Mouse (Mus musculus): ENCODE measurements around the gene Ttc7b. TPM values are rescaled to one million over a fixed set of nuclear protein-coding genes. Genes with fewer than 3 reads are reported as not detected.

Ttc7b gene
- polyA plus RNA-seq, 1 experiment from 2014 or later: 7.3 TPM

DNA sequence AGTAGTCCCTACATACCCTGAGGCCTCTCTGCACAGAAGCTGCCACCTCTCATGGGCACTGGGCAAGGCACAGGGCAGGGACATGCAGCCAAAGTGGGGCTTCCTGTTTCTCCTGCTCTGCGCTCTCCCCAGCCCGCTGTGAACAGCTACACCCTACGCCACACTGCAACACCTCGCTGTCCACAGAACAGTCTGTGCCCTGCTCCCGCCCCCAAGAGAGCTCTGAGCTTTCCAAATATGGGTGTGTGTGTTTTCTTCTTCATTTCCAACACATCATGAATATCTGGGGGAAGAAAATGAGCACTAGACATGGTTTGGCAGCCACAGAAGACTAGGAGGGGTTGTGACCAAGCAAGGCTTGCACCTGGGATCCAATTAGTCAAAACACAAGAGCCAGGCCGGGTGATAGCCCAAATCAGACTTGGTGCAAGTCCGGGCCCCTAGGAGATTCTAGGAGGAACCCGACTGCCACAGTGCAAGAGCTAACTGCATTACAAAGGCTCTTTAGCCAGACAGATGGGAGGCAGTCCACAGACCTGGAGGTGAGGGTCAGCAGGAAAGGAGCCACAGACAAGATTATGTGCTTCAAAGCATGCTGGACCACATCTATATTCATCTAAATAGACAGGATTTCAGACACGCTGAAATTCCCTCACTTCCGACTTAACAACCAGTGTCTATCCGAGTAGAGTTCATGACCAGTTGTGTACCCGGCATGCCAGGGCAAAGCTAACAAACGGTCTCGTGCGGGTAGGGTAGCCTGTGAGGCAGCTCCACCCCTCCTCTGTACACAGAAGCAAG, 39.8 kb downstream of the Ttc7b start:
- Histone ChIP-seq H3K9ac (no peak overlapping the region), H3K36me3 (0 out of 2 replicates have a peak, but pooled peaks cover 13% of the 10 kb centered on the region), H3K4me3 (no peak overlapping the region), H3K9me3 (no peaks in the 10 kb centered on the region), H3K4me1 (replicated peaks) (peaks cover 12% of the 10 kb centered on the region; the same call in 1 of the 2 replicates), H3K4me2 (no peak overlapping the region), H3K27ac (no peak overlapping the region; the same call in 1 of the 2 replicates), H3K27me3 (no peaks in the 10 kb centered on the region)
- WGBS: 91% methylated on average over 15 of the region's 15 CpGs
- ATAC-seq (ENCODE audit: low FRiP score): no peak

DNA sequence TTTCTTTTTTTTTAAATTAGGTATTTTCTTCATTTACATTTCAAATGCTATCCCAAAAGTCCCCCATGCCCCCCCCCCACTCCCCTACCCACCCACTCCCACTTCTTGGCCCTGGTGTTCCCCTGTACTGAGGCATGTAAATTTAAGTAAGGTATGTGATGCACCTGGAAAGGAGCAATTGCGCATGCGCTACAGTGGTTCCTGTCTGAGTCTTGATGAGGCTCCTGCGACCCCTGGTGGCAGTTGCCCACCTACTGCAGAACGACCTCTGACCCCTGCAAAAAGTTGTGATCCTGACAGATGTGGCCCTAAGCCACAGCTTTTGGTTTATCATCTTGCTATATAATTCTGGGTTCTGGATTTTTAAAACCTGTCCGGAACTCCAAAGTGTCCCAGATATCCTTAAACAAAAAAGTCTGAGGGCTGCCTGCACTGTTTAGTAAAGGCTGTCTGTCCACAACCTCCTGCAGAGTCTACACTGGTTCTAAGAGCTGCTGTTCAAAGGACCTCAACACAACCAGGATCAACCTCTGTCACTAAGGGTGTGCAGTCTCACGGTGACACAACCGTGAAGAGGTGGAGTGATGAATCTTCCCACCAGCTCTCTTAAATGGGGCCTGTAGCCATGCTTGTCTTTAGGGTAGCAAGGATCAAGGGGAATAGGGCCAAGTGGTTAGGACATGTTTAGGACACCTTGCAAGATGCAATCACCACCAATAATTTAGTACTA, 40.6 kb downstream of the Ttc7b start:
- H3K9me3 ChIP-seq: no peaks in the 10 kb centered on the region
- no peaks in the 10 kb centered on the region for H3K27me3 ChIP-seq
- 0 out of 2 replicates have a peak, but pooled peaks cover 7% of the 10 kb centered on the region for H3K36me3 ChIP-seq
- ATAC-seq (ENCODE audit: low FRiP score): peak; percentile 68
- peaks cover 12% of the 10 kb centered on the region; the same call in 1 of the 2 replicates for H3K4me1 ChIP-seq (replicated peaks)
- H3K9ac ChIP-seq: no peak overlapping the region
- WGBS: 33% methylated on average over 7 of the region's 7 CpGs
- no peak overlapping the region for H3K27ac ChIP-seq
- no peak overlapping the region for H3K4me2 ChIP-seq
- H3K4me3 ChIP-seq: no peak overlapping the region

DNA sequence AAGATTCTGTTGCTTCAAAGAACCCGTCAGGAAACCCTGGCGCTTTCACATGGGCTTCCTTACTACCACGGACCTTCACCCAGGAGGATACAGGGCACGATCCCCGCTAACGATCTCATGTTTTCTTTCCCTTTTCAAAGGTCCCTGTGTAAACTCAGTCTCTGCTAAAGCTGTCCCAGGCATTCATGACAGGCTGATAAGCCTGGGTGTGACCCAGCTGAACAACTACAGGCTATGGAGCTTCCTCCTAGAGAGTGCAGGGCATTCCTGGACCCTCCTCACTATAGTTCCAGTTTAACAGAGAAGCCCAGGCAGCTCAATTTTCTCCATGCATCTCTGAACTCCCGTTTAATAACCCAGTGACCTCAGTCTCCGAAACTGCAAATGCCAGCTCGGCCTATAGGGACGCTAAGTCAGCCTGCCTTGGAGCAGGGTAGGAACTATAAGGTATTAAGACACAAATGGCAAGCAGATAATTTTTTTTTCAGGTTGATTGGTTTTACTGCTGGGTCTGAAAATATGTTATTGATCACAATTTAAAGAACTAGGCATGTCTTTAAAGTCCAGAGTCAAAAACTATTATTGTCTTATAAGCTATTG, 41.3 kb downstream of the Ttc7b start:
- no peak overlapping the region for H3K4me3 ChIP-seq
- WGBS: 82% methylated on average over 10 of the region's 10 CpGs
- no peak for ATAC-seq (ENCODE audit: low FRiP score)

DNA sequence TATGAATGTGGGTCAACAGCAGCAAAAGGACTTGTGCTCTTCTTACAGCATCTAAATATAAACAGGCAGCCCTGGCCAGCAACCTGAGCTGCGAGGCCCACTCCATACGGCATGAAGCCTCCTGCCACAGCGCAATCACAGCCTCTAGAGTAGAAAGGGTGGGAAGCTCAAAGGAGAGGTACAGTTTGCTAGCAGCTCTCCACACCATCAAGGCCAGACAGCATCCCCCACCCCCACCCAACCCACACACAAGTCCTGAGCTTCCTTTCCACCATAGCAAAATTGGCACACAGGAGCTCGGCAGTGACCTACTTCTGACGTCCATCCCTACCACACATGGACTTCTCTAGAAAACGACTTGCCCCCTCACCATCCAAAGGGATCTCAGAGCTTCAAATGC, 42.0 kb downstream of the Ttc7b start:
- no peak overlapping the region for H3K9ac ChIP-seq
- no peak overlapping the region for H3K4me2 ChIP-seq
- H3K4me1 ChIP-seq (replicated peaks): peaks cover 12% of the 10 kb centered on the region; the same call in 1 of the 2 replicates
- 0 out of 2 replicates have a peak, but pooled peaks cover 7% of the 10 kb centered on the region for H3K36me3 ChIP-seq
- ATAC-seq (ENCODE audit: low FRiP score): no peak
- no peak overlapping the region for H3K27ac ChIP-seq
- WGBS: 92% methylated on average over 6 of the region's 6 CpGs
- no peaks in the 10 kb centered on the region for H3K27me3 ChIP-seq
- H3K4me3 ChIP-seq: no peak overlapping the region
- no peaks in the 10 kb centered on the region for H3K9me3 ChIP-seq

More for the DNA sequence above, 41.3 kb downstream of the Ttc7b start:
- H3K4me2 ChIP-seq: no peak overlapping the region
- no peak overlapping the region for H3K27ac ChIP-seq
- H3K36me3 ChIP-seq: 0 out of 2 replicates have a peak, but pooled peaks cover 7% of the 10 kb centered on the region
- H3K9me3 ChIP-seq: no peaks in the 10 kb centered on the region
- peaks cover 12% of the 10 kb centered on the region; the same call in 1 of the 2 replicates for H3K4me1 ChIP-seq (replicated peaks)
- no peaks in the 10 kb centered on the region for H3K27me3 ChIP-seq
- H3K9ac ChIP-seq: no peak overlapping the region

DNA sequence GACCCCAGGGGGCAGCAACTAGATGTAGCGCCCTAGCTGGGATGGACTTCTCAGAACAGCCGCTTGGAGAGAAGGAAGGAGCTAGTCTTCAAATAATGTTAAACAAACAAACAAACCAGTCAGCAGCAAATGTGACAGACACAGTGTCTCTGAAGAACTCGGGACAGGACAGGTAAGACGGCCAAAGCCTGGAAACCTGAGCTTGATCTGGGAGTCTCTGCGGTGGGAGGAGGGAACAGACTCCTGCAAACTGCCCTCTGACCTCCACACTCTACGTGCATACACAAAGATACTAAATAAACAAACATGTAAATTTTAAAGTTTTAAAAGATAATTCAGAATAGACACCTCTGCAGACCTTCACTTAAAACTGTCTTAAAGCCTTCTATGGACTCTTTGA, 42.5 kb downstream of the Ttc7b start:
- Histone ChIP-seq H3K9me3 (no peaks in the 10 kb centered on the region), H3K9ac (no peak overlapping the region), H3K27ac (no peak overlapping the region), H3K36me3 (0 out of 2 replicates have a peak, but pooled peaks cover 7% of the 10 kb centered on the region), H3K4me3 (no peak overlapping the region), H3K4me2 (no peak overlapping the region), H3K27me3 (no peaks in the 10 kb centered on the region), H3K4me1 (replicated peaks) (peaks cover 12% of the 10 kb centered on the region; the same call in 1 of the 2 replicates)
- ATAC-seq (ENCODE audit: low FRiP score): no peak
- WGBS: 90% methylated on average over 6 of the region's 6 CpGs

DNA sequence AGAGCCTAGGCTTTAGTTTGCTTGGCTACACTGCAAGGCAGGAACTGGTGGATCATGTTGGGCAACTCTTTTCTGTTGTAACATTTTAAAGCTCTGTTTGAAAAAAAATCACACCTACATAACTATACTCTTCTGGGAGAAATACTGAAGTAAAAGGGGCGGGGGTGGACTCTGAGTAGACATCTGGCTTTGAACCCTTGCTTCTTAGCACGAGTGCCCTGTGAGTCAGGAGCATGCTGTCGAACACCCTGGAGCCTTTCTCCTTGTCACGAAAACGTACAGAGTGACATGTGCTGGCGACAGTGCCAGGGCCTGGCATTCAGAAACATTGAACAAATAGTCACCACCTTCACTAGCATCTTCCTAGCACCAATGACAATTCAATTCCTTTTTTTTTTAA, 43.2 kb downstream of the Ttc7b start:
- Histone ChIP-seq H3K27ac (no peak overlapping the region), H3K27me3 (no peaks in the 10 kb centered on the region), H3K4me1 (replicated peaks) (peaks cover 11% of the 10 kb centered on the region; the same call in 1 of the 2 replicates), H3K4me3 (no peak overlapping the region), H3K9me3 (no peaks in the 10 kb centered on the region), H3K4me2 (no peak overlapping the region), H3K36me3 (0 out of 2 replicates have a peak, but pooled peaks cover 7% of the 10 kb centered on the region), H3K9ac (no peak overlapping the region)
- ATAC-seq (ENCODE audit: low FRiP score): no peak
- 88% methylated on average over 6 of the region's 6 CpGs for WGBS

DNA sequence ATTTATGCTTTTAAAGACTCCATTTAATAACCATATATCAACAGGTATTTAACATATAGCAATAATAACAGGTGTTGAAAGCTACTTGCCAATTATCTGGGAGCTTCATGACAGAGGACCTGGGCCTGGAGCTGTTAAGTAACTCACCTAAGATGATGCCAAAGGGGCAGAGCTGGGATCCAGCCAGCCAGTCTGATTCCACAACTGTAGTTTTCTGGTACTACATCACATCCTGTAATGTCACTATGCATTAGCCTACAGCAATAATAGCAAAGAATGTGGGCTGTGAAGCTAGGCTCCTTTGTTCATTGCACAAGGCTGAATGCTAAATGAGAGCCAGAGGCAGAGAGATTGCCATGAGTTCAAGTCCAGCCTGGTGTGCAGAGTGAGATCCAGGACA, 44.3 kb downstream of the Ttc7b start:
- Histone ChIP-seq H3K36me3 (0 out of 2 replicates have a peak, but pooled peaks cover 7% of the 10 kb centered on the region), H3K4me2 (no peak overlapping the region), H3K9ac (no peak overlapping the region), H3K27me3 (no peaks in the 10 kb centered on the region), H3K9me3 (no peaks in the 10 kb centered on the region), H3K4me1 (replicated peaks) (0 out of 2 replicates have a peak, but pooled peaks cover 5% of the 10 kb centered on the region), H3K27ac (no peak overlapping the region), H3K4me3 (no peak overlapping the region)
- no peak for ATAC-seq (ENCODE audit: low FRiP score)

DNA sequence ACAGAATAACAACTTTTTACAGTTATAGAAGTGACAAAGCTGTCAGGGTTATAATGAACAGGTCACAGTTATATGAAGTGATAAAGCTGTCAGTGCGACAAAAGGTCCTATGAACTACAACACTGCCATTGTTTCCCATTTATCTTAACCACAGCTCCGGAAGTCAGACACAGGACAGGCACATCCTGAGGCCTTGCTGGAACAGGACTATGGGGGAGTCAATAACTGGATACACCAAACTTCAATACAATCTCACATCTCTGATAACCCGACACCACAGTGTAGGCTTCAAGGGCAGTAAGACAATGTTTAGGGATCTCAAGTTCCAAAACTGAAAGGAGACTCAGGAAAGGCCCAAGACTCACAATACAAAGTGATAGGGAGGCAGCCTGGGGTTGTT, 45.1 kb downstream of the Ttc7b start:
- H3K27ac ChIP-seq: no peak overlapping the region
- 0 out of 2 replicates have a peak, but pooled peaks cover under 1% of the 10 kb centered on the region for H3K4me1 ChIP-seq (replicated peaks)
- no peak overlapping the region for H3K4me3 ChIP-seq
- H3K27me3 ChIP-seq: no peaks in the 10 kb centered on the region
- 84% methylated on average over 3 of the region's 3 CpGs for WGBS
- no peak overlapping the region for H3K9ac ChIP-seq
- no peak for ATAC-seq (ENCODE audit: low FRiP score)
- H3K9me3 ChIP-seq: no peaks in the 10 kb centered on the region
- no peak overlapping the region for H3K4me2 ChIP-seq
- 0 out of 2 replicates have a peak, but pooled peaks cover 6% of the 10 kb centered on the region for H3K36me3 ChIP-seq

DNA sequence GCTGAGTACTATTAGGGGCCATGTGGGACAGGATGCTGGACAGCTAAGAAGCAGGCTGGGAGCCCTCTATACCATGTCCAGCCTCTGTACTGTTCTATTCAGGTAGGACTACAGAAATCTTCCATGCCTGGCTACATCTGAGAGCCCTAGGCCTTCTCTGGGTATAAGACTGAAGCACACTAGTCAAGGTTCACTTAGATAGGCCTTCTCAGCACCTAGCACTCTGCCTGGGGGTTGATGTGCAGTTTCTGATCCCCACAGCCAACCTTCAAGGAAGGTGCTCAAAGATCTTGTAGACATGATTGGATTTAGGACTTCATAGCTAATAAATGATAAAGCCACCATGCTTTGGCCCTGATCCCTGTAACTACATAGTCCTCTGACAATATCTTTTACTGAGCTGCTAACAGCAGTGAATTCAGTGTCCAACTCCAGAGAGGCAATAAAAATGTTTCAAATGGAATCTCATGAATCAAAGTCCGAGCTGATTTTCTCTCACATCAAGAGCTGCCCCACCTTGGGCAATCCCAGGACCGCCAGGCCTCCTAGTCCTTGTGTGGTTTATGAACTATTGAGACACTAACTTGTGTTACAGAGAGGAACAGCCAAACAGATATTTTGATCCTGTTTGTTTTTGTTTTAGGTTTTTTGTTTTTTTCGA, 45.8 kb downstream of the Ttc7b start:
- Histone ChIP-seq H3K4me2 (no peak overlapping the region), H3K27ac (no peak overlapping the region), H3K4me1 (replicated peaks) (no peaks in the 10 kb centered on the region), H3K9ac (no peak overlapping the region), H3K4me3 (no peak overlapping the region), H3K36me3 (0 out of 2 replicates have a peak, but pooled peaks cover 3% of the 10 kb centered on the region), H3K9me3 (no peaks in the 10 kb centered on the region), H3K27me3 (no peaks in the 10 kb centered on the region)
- 94% methylated on average over 3 of the region's 3 CpGs for WGBS
- no peak for ATAC-seq (ENCODE audit: low FRiP score)

DNA sequence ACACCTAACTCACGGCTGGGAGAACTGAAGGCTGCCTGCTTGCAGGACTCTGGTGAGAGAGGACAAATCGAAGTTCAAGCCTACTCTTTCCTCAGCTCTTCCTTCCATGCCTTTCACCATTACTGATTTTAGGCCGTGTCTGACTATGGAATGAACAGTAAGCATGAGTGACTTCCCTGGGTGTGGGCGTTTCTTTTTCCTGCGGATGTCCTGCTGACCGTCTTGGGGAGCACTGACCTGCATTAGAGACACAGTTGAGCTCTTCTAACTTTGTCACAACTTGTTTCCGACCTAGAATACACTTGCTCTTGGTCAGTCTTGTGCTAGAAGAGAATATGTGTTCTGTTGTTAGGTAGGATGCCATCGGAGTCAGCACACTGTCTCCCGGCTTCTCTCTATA, 50.3 kb downstream of the Ttc7b start:
- H3K36me3 ChIP-seq: peaks cover 7% of the 10 kb centered on the region
- H3K4me3 ChIP-seq: no peak overlapping the region
- peaks cover 5% of the 10 kb centered on the region; the same call in 1 of the 2 replicates for H3K4me1 ChIP-seq (replicated peaks)
- H3K27ac ChIP-seq: no peak overlapping the region
- 83% methylated on average over 9 of the region's 9 CpGs for WGBS
- H3K4me2 ChIP-seq: no peak overlapping the region
- ATAC-seq (ENCODE audit: low FRiP score): no peak
- no peaks in the 10 kb centered on the region for H3K27me3 ChIP-seq
- no peak overlapping the region for H3K9ac ChIP-seq
- no peaks in the 10 kb centered on the region for H3K9me3 ChIP-seq

DNA sequence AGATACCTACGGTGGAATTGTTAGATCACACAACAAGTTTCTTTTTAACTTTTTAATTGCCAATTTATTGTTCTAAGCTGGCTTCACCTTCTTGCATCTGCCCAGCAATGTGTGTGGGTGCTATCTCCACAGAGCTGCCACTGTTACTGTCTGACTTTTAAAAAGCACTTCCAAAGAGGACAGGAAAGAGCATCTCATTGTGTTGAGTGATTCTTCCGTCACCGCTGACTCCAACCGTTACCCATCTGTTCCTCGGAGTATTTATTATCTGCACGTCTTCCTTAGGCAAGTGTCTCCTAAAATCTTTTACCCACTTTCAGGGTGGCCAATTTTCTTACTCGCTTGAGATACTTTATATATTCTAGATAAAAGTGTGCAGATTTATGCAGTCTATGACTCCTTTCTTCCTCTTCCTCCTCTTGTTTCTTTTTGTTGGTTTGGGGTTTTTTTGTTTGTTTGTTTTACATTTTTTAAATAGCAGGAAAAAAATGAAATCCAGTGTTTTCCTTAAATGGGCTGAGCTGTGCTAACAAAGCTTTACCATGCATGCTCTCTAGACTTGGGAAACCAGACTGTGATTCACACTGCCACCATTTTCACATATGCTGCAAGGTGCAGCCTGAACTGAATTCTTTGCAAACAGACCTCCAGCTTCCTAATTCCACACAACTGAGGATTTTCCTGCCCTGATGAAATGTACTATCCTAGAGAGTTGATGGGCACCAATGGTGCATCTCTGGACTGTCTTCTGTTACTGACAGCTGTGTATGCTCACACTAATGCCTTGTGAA, 50.9 kb downstream of the Ttc7b start:
- Histone ChIP-seq H3K4me3 (no peak overlapping the region), H3K9ac (no peak overlapping the region), H3K27ac (no peak overlapping the region), H3K36me3 (peaks cover 7% of the 10 kb centered on the region), H3K4me1 (replicated peaks) (peaks cover 5% of the 10 kb centered on the region; the same call in 1 of the 2 replicates), H3K9me3 (no peaks in the 10 kb centered on the region), H3K27me3 (no peaks in the 10 kb centered on the region), H3K4me2 (no peak overlapping the region)
- ATAC-seq (ENCODE audit: low FRiP score): no peak
- 80% methylated on average over 7 of the region's 7 CpGs for WGBS
